Mouse (Mus musculus) lung, postnatal 36 days (tissue): ENCODE measurements around the gene Lbh.

Source experiments
- DNase-seq: peaks from one replicate; pipeline ENCODE4 v3.0.0; 2022; ENCODE audit warnings: mixed read lengths

Lbh gene

GRCm38 (mm10) chr17:72977616-72978015 lies 59.5 kb downstream of the Lbh start:
- no peak for DNase-seq

DNA sequence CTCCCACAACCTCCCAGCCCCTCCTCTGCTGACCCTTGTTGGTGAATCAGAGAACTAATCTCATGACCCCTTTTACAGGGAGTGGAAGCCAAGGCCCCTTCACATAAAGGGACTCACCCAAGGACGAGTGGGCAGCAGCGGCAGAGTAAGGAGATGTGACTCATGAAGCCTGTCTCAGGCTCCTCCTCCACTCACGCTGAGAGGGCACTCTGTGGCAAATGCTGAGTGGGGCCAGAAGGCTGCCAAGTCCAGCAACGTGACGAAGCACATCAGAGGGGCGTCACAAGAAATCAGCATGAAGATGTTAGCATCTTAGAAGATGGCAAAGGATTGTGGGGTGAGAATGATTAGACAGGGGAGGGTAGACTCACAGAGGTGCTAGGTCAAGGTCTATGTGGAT lies 64.1 kb downstream of the Lbh start:
- peak; percentile 62 for DNase-seq

DNA sequence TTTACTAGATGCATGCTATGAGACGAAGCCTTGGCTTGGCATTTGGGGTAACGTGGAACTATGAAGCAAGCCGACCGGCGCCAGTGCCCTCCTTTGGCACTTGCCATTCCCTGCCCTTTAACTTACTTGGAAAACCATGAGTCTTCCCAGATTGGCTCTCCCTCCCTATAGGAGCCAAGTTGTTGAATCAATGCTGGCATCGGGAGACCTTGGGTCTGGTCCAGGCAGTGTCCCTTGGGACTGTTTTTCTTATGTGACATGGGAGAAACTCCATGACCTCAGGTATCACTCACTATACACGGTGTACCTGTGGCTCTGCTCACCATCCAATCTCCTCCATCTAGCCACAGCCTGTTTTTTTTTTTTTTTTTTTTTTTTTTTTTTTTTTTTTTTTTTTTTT lies 65.4 kb downstream of the Lbh start:
- no peak for DNase-seq

DNA sequence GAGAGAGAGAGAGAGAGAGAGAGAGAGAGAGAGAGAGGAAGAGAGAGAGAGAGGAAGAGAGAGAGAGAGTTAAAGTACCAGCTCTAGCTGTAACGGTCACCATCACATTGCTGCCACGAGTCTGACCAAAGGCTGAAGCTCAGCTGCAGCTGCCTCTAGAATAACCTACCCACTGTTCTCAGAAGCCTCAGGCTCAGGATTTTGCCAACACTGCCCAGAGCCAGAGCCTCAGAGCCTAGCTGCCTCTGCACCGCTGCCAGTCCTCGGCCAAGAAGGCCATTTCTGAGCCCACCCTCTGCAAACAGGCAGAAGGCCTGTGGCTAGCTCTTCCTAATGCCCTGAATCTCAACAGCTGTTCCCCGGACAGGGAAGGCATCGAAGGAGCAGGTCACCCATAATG lies 70.9 kb downstream of the Lbh start:
- no peak for DNase-seq
